Mouse (Mus musculus): ENCODE data around the gene Morc1.

The Morc1 gene

GRCm38 (mm10) chr16:48627296-48627695, 196.3 kb downstream of the Morc1 start:
- no peak for DNase-seq

- DNase-seq = no peak
Observed at GRCm38 (mm10) chr16:48629710-48630109, 198.7 kb downstream of the Morc1 start.

GRCm38 (mm10) chr16:48630466-48630865, 199.4 kb downstream of the Morc1 start:
- DNase-seq = no peak

GRCm38 (mm10) chr16:48632351-48632750, 201.3 kb downstream of the Morc1 start:
- no peak for DNase-seq

- DNase-seq = no peak
Observed at GRCm38 (mm10) chr16:48646246-48646645, 215.2 kb downstream of the Morc1 start.

- no peak for DNase-seq
Observed at GRCm38 (mm10) chr16:48671696-48672095, 240.7 kb downstream of the Morc1 start.

GRCm38 (mm10) chr16:48672664-48673063, 241.6 kb downstream of the Morc1 start:
- DNase-seq = no peak

GRCm38 (mm10) chr16:48675607-48676006, 244.6 kb downstream of the Morc1 start:
- DNase-seq = peak; percentile 71

GRCm38 (mm10) chr16:48676205-48676604, 245.2 kb downstream of the Morc1 start:
- no peak for DNase-seq

- no peak for DNase-seq
Observed at GRCm38 (mm10) chr16:48677381-48677780, 246.3 kb downstream of the Morc1 start.

GRCm38 (mm10) chr16:48678029-48678428, 247.0 kb downstream of the Morc1 start:
- no peak for DNase-seq
